Mouse (Mus musculus) CH12.LX (cell line): ENCODE results near the gene Usp36.

Source experiments
- CTCF ChIP-seq, 2 experiments: IDR thresholded peaks in 1 of 2; conservative IDR thresholded peaks in 1 of 2; 2 replicates each; pipeline ENCODE4 v1.5.1; 2011 to 2012; ENCODE audit warnings: low read depth in 2 of 2, low read length in 2 of 2, improper control_type of control experiment in 1 of 2, inconsistent platforms in 1 of 2, mild to moderate bottlenecking in 1 of 2, moderate library complexity in 1 of 2
- JUND ChIP-seq: conservative IDR thresholded peaks from 2 replicates; pipeline ENCODE4 v1.6.1; 2011; ENCODE audit warnings: low read depth, low read length, improper control_type of control experiment
- PAX5 ChIP-seq: IDR thresholded peaks from 2 replicates; pipeline ENCODE4 v1.6.1; 2012; ENCODE audit warnings: low read length, inconsistent platforms, mixed read lengths
- UBTF ChIP-seq: IDR thresholded peaks from 2 replicates; pipeline ENCODE4 v1.6.1; 2012; ENCODE audit warnings: low read depth, mild to moderate bottlenecking, inconsistent platforms, low read length, improper control_type of control experiment, moderate library complexity
- ZC3H11A ChIP-seq: IDR thresholded peaks from 2 replicates; pipeline ENCODE4 v1.6.1; 2012; ENCODE audit warnings: low read depth, mild to moderate bottlenecking, inconsistent platforms, low read length, improper control_type of control experiment

DNA sequence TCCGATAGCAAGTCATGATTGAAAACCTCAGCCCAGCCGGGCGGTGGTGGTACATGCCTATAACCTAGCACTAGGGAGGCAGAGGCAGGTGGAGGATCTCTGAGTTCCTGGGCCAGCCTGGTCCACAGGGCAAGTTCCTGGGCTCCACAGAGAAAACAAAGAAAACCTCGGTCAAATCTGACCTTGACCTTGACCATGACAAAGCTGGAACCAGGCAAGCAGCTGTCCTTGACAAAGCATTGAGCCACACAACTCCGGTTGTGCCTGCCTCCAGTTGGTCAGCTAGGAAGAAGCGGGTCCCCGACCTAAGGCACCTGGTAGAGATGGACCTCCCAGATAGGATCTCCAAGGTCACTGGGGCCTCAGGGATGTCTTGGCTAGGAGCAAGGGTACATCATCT is 33.7 kb downstream of the Usp36 start:
- TF ChIP-seq ZC3H11A (no peak), CTCF (conservative IDR thresholded peaks at IDR 0.05 in 1 of 2, IDR thresholded peaks at IDR 0.05 in 1 of 2; ENCODE audit: low read depth in 2 of 2, low read length in 2 of 2) (no peak), PAX5 (no peak), JUND (no peak), UBTF (no peak)
